ENCODE assay signal across 11 mouse cellular contexts in the genomic region with DNA sequence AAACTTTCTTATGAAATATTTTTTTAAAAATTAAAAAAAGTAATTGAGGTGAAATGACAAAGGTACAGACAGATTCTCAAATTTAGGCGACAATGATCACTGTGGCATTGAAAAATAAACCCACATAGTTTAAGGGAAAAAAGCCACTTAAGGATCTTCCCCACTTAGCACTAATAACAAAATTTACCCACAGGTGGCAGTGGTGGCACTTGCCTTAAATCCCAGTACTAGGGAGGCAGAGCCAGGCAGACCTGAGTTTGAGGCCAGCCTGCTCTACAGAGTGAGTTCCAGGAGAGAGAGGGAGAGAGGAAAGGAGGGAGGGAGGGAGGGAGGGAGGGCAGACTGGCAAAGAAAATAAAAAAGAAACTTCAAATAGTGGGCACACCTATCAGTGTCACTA. TPM values are rescaled to one million over a fixed set of nuclear protein-coding genes. Genes with fewer than 3 reads are reported as not detected.
DNase-seq lines count a peak whose midpoint lies in the region; ATAC-seq and TF ChIP-seq lines count a peak whose summit lies in the region.
"Had no signal": no experiment of that assay in that cellular context is flagged by ENCODE, and none has a peak within 500 bp of the region (broad histone marks: within the 10 kb centered on the region; RNA-seq: fewer than 3 reads in every experiment).

No protein-coding gene starts in this region.

- WGBS in kidney, adult 2 months = 93% methylated on average over 1 of the region's 1 CpGs

- peak; percentile 46 for TF ChIP-seq RAD21 in MEL (IDR thresholded peaks at IDR 0.05; ENCODE audit: low read depth, low read length)

- H3K4me1 ChIP-seq in kidney, adult 2 months (ENCODE audit: control insufficient read depth, insufficient read depth, low read length) = peaks cover 6% of the 10 kb centered on the region; the same call in 1 of the 2 replicates
- H3K4me1 ChIP-seq in MEL (ENCODE audit: control insufficient read depth in 1 of 2, insufficient read depth in 2 of 2, low read length in 2 of 2) = no peaks in the 10 kb centered on the region
- H3K4me1 ChIP-seq: hindbrain, embryonic 10.5 days had no signal

- H3K27ac ChIP-seq in kidney, adult 2 months (ENCODE audit: insufficient read depth, low read depth, low read length) = no peak overlapping the region
- no peak overlapping the region for H3K27ac ChIP-seq in MEL (ENCODE audit: control insufficient read depth, low read depth, low read length)
- H3K27ac ChIP-seq: hindbrain, embryonic 10.5 days; limb, embryonic 13.5 days; midbrain, embryonic 15.5 days had no signal

- H3K27me3 ChIP-seq in kidney, adult 2 months (replicated peaks; ENCODE audit: control insufficient read depth, insufficient read depth, low read length) = no peaks in the 10 kb centered on the region
- H3K27me3 ChIP-seq in MEL (ENCODE audit: control insufficient read depth in 1 of 2, insufficient read depth in 2 of 2, low read length in 2 of 2) = no peaks in the 10 kb centered on the region
- H3K27me3 ChIP-seq: limb, embryonic 13.5 days; midbrain, embryonic 15.5 days had no signal

- H3K36me3 ChIP-seq in kidney, adult 2 months (ENCODE audit: control insufficient read depth, insufficient read depth, low read length) = peaks cover 1% of the 10 kb centered on the region
- no peaks in the 10 kb centered on the region; a peak in 1 of 4 replicates for H3K36me3 ChIP-seq in MEL (ENCODE audit: control insufficient read depth in 1 of 2, insufficient read depth in 2 of 2, low read length in 2 of 2)
- H3K36me3 ChIP-seq: midbrain, embryonic 15.5 days had no signal

- H3K4me3 ChIP-seq in kidney, adult 2 months (ENCODE audit: insufficient read depth, low read depth, low read length) = no peak overlapping the region
- H3K4me3 ChIP-seq in MEL (ENCODE audit: control insufficient read depth in 1 of 2, insufficient read depth in 1 of 2, low read depth in 2 of 2, low read length in 2 of 2) = no peak overlapping the region
- H3K4me3 ChIP-seq: hindbrain, embryonic 10.5 days; limb, embryonic 13.5 days; midbrain, embryonic 15.5 days had no signal

- H3K79me2 ChIP-seq in MEL (ENCODE audit: control insufficient read depth, insufficient read depth, low read length, poor library complexity) = no peaks in the 10 kb centered on the region

- H3K9ac ChIP-seq in MEL (ENCODE audit: control insufficient read depth, low read depth, low read length, poor library complexity, severe bottlenecking) = no peak overlapping the region
- H3K9ac ChIP-seq: limb, embryonic 13.5 days; midbrain, embryonic 15.5 days had no signal

- TF ChIP-seq CTCF in kidney, adult 2 months (conservative IDR thresholded peaks at IDR 0.05; ENCODE audit: insufficient read depth, insufficient read length, low read depth, low read length) = peak; percentile 29; the same call in 1 of the 2 replicates
- TF ChIP-seq CTCF in MEL (IDR thresholded peaks at IDR 0.05 in 2 of 3, conservative IDR thresholded peaks at IDR 0.05 in 1 of 3; ENCODE audit: control insufficient read depth in 1 of 3, insufficient read depth in 1 of 3, low read depth in 2 of 3, low read length in 3 of 3, poor library complexity in 1 of 3, severe bottlenecking in 1 of 3) = peak in 2 of 3 experiments; percentile 4 to 47; a peak in 3 of 6 replicates

- no peak for TF ChIP-seq EP300 in MEL (IDR thresholded peaks at IDR 0.05; ENCODE audit: low read depth in 1 of 2, low read length in 2 of 2)

- no peak for DNase-seq in kidney, adult 2 months
- no peak for DNase-seq in kidney, postnatal 25 days
- DNase-seq in 3T3-L1 (ENCODE audit: low read depth, low spot score) (peak; percentile 62), MEL (ENCODE audit: low read depth, low spot score) (peak; percentile 15)
- peak; percentile 51 for DNase-seq in lung, postnatal 36 days
- DNase-seq in B cell, adult 2 months = no peak
- DNase-seq: heart, adult 11 months had no signal

- no peaks in the 10 kb centered on the region for H3K9me3 ChIP-seq in MEL (replicated peaks; ENCODE audit: insufficient read depth, low read length)
- H3K9me3 ChIP-seq: hindbrain, embryonic 10.5 days; limb, embryonic 13.5 days; midbrain, embryonic 15.5 days had no signal

- ATAC-seq in erythroid progenitor cell, adult 5-6 weeks (replicated peaks; ENCODE audit: low FRiP score, poor library complexity, severe bottlenecking) = no peak
- ATAC-seq: midbrain, embryonic 15.5 days had no signal

- no peak for TF ChIP-seq POLR2A in kidney, adult 2 months (IDR thresholded peaks at IDR 0.05; ENCODE audit: low read depth, low read length)
- TF ChIP-seq POLR2A in MEL (IDR thresholded peaks at IDR 0.05; ENCODE audit: control insufficient read depth in 1 of 2, insufficient read depth in 1 of 2, low read depth in 1 of 2, low read length in 2 of 2, poor library complexity in 1 of 2) = no peak

TF ChIP-seq in MEL, 35 proteins besides CTCF, POLR2A, EP300 and RAD21:
- TF ChIP-seq POLR2AphosphoS5 (IDR thresholded peaks at IDR 0.05; ENCODE audit: borderline replicate concordance, low read depth, low read length) = no peak
- TF ChIP-seq KAT2A (conservative IDR thresholded peaks at IDR 0.05; ENCODE audit: low read depth, low read length) = no peak
- no peak for TF ChIP-seq CHD1 (IDR thresholded peaks at IDR 0.05; ENCODE audit: low read depth, low read length)
- TF ChIP-seq MAX (IDR thresholded peaks at IDR 0.05; ENCODE audit: low read length) = no peak
- TF ChIP-seq TBP (IDR thresholded peaks at IDR 0.05; ENCODE audit: low read depth, low read length) = no peak
- no peak for TF ChIP-seq MYB (IDR thresholded peaks at IDR 0.05; ENCODE audit: low read depth, low read length)
- no peak for TF ChIP-seq RCOR1 (IDR thresholded peaks at IDR 0.05; ENCODE audit: low read depth, low read length)
- peak; percentile 43 for TF ChIP-seq SMC3 (IDR thresholded peaks at IDR 0.05; ENCODE audit: low read depth, low read length)
- TF ChIP-seq ZKSCAN1 (IDR thresholded peaks at IDR 0.05; ENCODE audit: low read depth, low read length) = no peak
- TF ChIP-seq ZC3H11A (IDR thresholded peaks at IDR 0.05; ENCODE audit: low read depth, low read length) = peak; percentile 30; the same call in 1 of the 2 replicates
- TF ChIP-seq USF2 (IDR thresholded peaks at IDR 0.05; ENCODE audit: borderline replicate concordance in 1 of 2, insufficient read depth in 1 of 2, low read depth in 1 of 2, low read length in 2 of 2) = no peak
- no peak for TF ChIP-seq USF1 (IDR thresholded peaks at IDR 0.05; ENCODE audit: low read depth, low read length)

RNA-seq across cellular contexts. Expression of a gene that starts 56.6 kb away (rescaled TPM):
- 6.9 and 7.4 TPM in 2 replicates for polyA plus RNA-seq in kidney, adult 2 months (2012; rRNA removed)
- total RNA-seq in MEL (2012; rRNA removed) = 6.5 and 7.4 TPM in 2 replicates
- 10 to 100 TPM in 1 of 2 experiments, not detected in 1; 16.6 TPM for polyA plus RNA-seq in MEL (2012; ENCODE audit: insufficient read depth in 1 of 2, insufficient read length in 2 of 2, low read depth in 1 of 2, low replicate concordance in 2 of 2, missing spikeins in 1 of 2)
- total RNA-seq in erythroid progenitor cell, adult 5-6 weeks (2015; ENCODE audit: low replicate concordance) = 1.4 and 2.5 TPM in 2 replicates
- total RNA-seq in erythroid progenitor cell, adult 5-6 weeks (2017; ENCODE audit: low replicate concordance) = 0.98 and 1.3 TPM in 2 replicates

Comparison
In these comparisons a context has a peak if more than half of its experiments do, and no peak if none do; other contexts are left out.
1. DNase-seq: peak in 3T3-L1 (single experiment), MEL (single experiment) and lung, postnatal 36 days (single experiment); none in kidney, adult 2 months (single experiment), kidney, postnatal 25 days (0 of 2) and B cell, adult 2 months (0 of 2).